Mouse (Mus musculus) limb, embryonic 10.5 days (tissue): ENCODE measurements around the gene Rps16. TPM values are rescaled to one million over a fixed set of nuclear protein-coding genes. Genes with fewer than 3 reads are reported as not detected.

ENCODE experiments used
- DNase-seq: peaks from one replicate; pipeline ENCODE4 v3.0.0-alpha.2; 2017; ENCODE audit warnings: low spot score
- H3K27ac ChIP-seq: fragments of 300-500 bp; sonication (generic); 2 replicates; pipeline ENCODE4 v1.5.1; 2016; ENCODE audit warnings: mild to moderate bottlenecking
- H3K27me3 ChIP-seq: fragments of 300-500 bp; sonication (generic); 2 replicates; pipeline ENCODE4 v1.6.1; 2016; ENCODE audit warnings: low read depth, mild to moderate bottlenecking; ENCODE audit not compliant: poor library complexity, severe bottlenecking
- H3K36me3 ChIP-seq: fragments of 300-500 bp; sonication (generic); 2 replicates; pipeline ENCODE4 v1.6.1; 2016; ENCODE audit warnings: mild to moderate bottlenecking, moderate library complexity
- H3K4me1 ChIP-seq: fragments of 300-500 bp; sonication (generic); 2 replicates; pipeline ENCODE4 v1.6.1; 2016
- H3K4me3 ChIP-seq: fragments of 300-500 bp; sonication (generic); 2 replicates; pipeline ENCODE4 v1.5.1; 2016; ENCODE audit warnings: mild to moderate bottlenecking, moderate library complexity
- H3K9me3 ChIP-seq: fragments of 300-500 bp; sonication (generic); replicated peaks from 2 replicates; pipeline ENCODE4 v1.6.1; 2016; ENCODE audit warnings: mild to moderate bottlenecking
- WGBS: fragments of 180-500 bp; shearing (Covaris S2); methylation state at CpG from one replicate; pipeline ENCODE4 v1.1.7; 2016; 5-methylcytosine and 5-hydroxymethylcytosine counted together
- polyA plus RNA-seq: library from polyadenylated mRNA; unstranded; fragments of >200 nt; fragmentation: Nextera tagmentation; extraction: Ambion mirVana; gene quantifications from 2 replicates; pipeline ENCODE4 v1.2.1, GENCODE M21; 2016

The Rps16 gene
- polyA plus RNA-seq, 1 experiment from 2014 or later = 972 TPM

GRCm38 (mm10) chr7:28354596-28354995 is 4.1 kb downstream of the Rps16 start:
- no peak overlapping the region for H3K27ac ChIP-seq
- 92% methylated on average over 3 of the region's 3 CpGs for WGBS
- H3K27me3 ChIP-seq = no peaks in the 10 kb centered on the region
- H3K9me3 ChIP-seq = no peaks in the 10 kb centered on the region
- H3K4me1 ChIP-seq = peaks cover 38% of the 10 kb centered on the region
- H3K4me3 ChIP-seq = no peak overlapping the region
- H3K36me3 ChIP-seq = peaks cover 60% of the 10 kb centered on the region
- DNase-seq = no peak

- Histone ChIP-seq H3K27ac (no peak overlapping the region), H3K4me3 (no peak overlapping the region), H3K4me1 (peaks cover 32% of the 10 kb centered on the region), H3K36me3 (peaks cover 66% of the 10 kb centered on the region), H3K27me3 (no peaks in the 10 kb centered on the region), H3K9me3 (no peaks in the 10 kb centered on the region)
- WGBS = 88% methylated on average over 3 of the region's 3 CpGs
- DNase-seq = no peak
Measured at GRCm38 (mm10) chr7:28355221-28355620, 4.8 kb downstream of the Rps16 start.

- peak; percentile 72 for DNase-seq
- peaks cover 26% of the 10 kb centered on the region for H3K4me1 ChIP-seq
- H3K4me3 ChIP-seq = no peak overlapping the region
- 2% methylated on average over 5 of the region's 5 CpGs for WGBS
- no peaks in the 10 kb centered on the region for H3K27me3 ChIP-seq
- peak overlapping the region; percentile 70 for H3K27ac ChIP-seq
- no peaks in the 10 kb centered on the region for H3K9me3 ChIP-seq
- peaks cover 77% of the 10 kb centered on the region for H3K36me3 ChIP-seq
Measured at GRCm38 (mm10) chr7:28356981-28357380, 6.5 kb downstream of the Rps16 start.

- H3K27me3 ChIP-seq = no peaks in the 10 kb centered on the region
- H3K4me3 ChIP-seq = no peak overlapping the region
- WGBS = 19% methylated on average over 5 of the region's 5 CpGs
- peaks cover 24% of the 10 kb centered on the region for H3K4me1 ChIP-seq
- DNase-seq = no peak
- no peaks in the 10 kb centered on the region for H3K9me3 ChIP-seq
- H3K36me3 ChIP-seq = peaks cover 77% of the 10 kb centered on the region
- H3K27ac ChIP-seq = peak overlapping the region; percentile 70
Measured at GRCm38 (mm10) chr7:28357984-28358383, 7.5 kb downstream of the Rps16 start.

- H3K4me3 ChIP-seq = no peak overlapping the region
- H3K4me1 ChIP-seq = peaks cover 24% of the 10 kb centered on the region
- peak overlapping the region; percentile 70; the same call in 1 of the 2 replicates for H3K27ac ChIP-seq
- no peak for DNase-seq
- peaks cover 77% of the 10 kb centered on the region for H3K36me3 ChIP-seq
- WGBS = 73% methylated on average over 7 of the region's 7 CpGs
- H3K27me3 ChIP-seq = no peaks in the 10 kb centered on the region
- no peaks in the 10 kb centered on the region for H3K9me3 ChIP-seq
Measured at GRCm38 (mm10) chr7:28358431-28358830, 8.0 kb downstream of the Rps16 start.

- WGBS = 91% methylated on average over 10 of the region's 10 CpGs
- H3K36me3 ChIP-seq = peaks cover 78% of the 10 kb centered on the region
- no peaks in the 10 kb centered on the region for H3K9me3 ChIP-seq
- H3K27ac ChIP-seq = no peak overlapping the region
- no peak for DNase-seq
- no peak overlapping the region for H3K4me3 ChIP-seq
- H3K4me1 ChIP-seq = peaks cover 24% of the 10 kb centered on the region
- H3K27me3 ChIP-seq = no peaks in the 10 kb centered on the region
Measured at GRCm38 (mm10) chr7:28359854-28360253, 9.4 kb downstream of the Rps16 start.

- Histone ChIP-seq H3K27ac (no peak overlapping the region), H3K27me3 (no peaks in the 10 kb centered on the region), H3K36me3 (peaks cover 78% of the 10 kb centered on the region), H3K4me1 (peaks cover 24% of the 10 kb centered on the region), H3K9me3 (no peaks in the 10 kb centered on the region), H3K4me3 (no peak overlapping the region)
- DNase-seq = no peak
- 94% methylated on average over 6 of the region's 6 CpGs for WGBS
Measured at GRCm38 (mm10) chr7:28360291-28360690, 9.8 kb downstream of the Rps16 start.

GRCm38 (mm10) chr7:28361647-28362341 is 11.3 kb downstream of the Rps16 start:
- H3K27ac ChIP-seq = no peak overlapping the region
- H3K27me3 ChIP-seq = no peaks in the 10 kb centered on the region
- peaks cover 19% of the 10 kb centered on the region for H3K4me1 ChIP-seq
- no peak for DNase-seq
- no peaks in the 10 kb centered on the region for H3K9me3 ChIP-seq
- peaks cover 85% of the 10 kb centered on the region for H3K36me3 ChIP-seq
- 96% methylated on average over 20 of the region's 20 CpGs for WGBS
- no peak overlapping the region for H3K4me3 ChIP-seq

GRCm38 (mm10) chr7:28362441-28363060 is 12.1 kb downstream of the Rps16 start:
- Histone ChIP-seq H3K4me3 (no peak overlapping the region), H3K36me3 (peaks cover 92% of the 10 kb centered on the region), H3K27ac (no peak overlapping the region), H3K4me1 (peaks cover 12% of the 10 kb centered on the region), H3K27me3 (no peaks in the 10 kb centered on the region), H3K9me3 (no peaks in the 10 kb centered on the region)
- no peak for DNase-seq
- WGBS = 90% methylated on average over 16 of the region's 16 CpGs

GRCm38 (mm10) chr7:28367663-28368275 is 17.3 kb downstream of the Rps16 start:
- H3K9me3 ChIP-seq = no peaks in the 10 kb centered on the region
- no peak overlapping the region for H3K4me3 ChIP-seq
- no peak for DNase-seq
- 92% methylated on average over 16 of the region's 16 CpGs for whole genome bisulfite sequencing
- H3K27ac ChIP-seq = no peak overlapping the region
- no peaks in the 10 kb centered on the region for H3K27me3 ChIP-seq
- H3K36me3 ChIP-seq = peaks cover 77% of the 10 kb centered on the region
- H3K4me1 ChIP-seq = peaks cover 27% of the 10 kb centered on the region

- Histone ChIP-seq H3K27ac (no peak overlapping the region), H3K36me3 (peaks cover 71% of the 10 kb centered on the region), H3K27me3 (no peaks in the 10 kb centered on the region), H3K4me3 (peak overlapping the region; percentile 18; the same call in 1 of the 2 replicates), H3K9me3 (no peaks in the 10 kb centered on the region), H3K4me1 (peaks cover 27% of the 10 kb centered on the region)
- WGBS = 93% methylated on average over 16 of the region's 16 CpGs
- DNase-seq = no peak
Measured at GRCm38 (mm10) chr7:28368276-28368920, 17.9 kb downstream of the Rps16 start.

- Histone ChIP-seq H3K27ac (peak overlapping the region; percentile 42; the same call in 1 of the 2 replicates), H3K9me3 (no peaks in the 10 kb centered on the region), H3K36me3 (peaks cover 54% of the 10 kb centered on the region), H3K4me3 (peak overlapping the region; percentile 82), H3K4me1 (peaks cover 37% of the 10 kb centered on the region), H3K27me3 (no peaks in the 10 kb centered on the region)
- DNase-seq = no peak
- 94% methylated on average over 14 of the region's 14 CpGs for WGBS
Measured at GRCm38 (mm10) chr7:28370051-28370450, 19.6 kb downstream of the Rps16 start.
